Mouse (Mus musculus): ENCODE results near the gene Gimap4.

GRCm38 (mm10) chr6:48698066-48698856 lies 13.9 kb downstream of the Gimap4 start:
- TF ChIP-seq POLR2A (IDR thresholded peaks at IDR 0.05; ENCODE audit: low read depth, low read length): no peak
- no peak for TF ChIP-seq CTCF (IDR thresholded peaks at IDR 0.05; ENCODE audit: extremely low read depth, insufficient read length, insufficient replicate concordance, low read depth, low read length)

Data from small intestine, adult 2 months (tissue).